Mouse (Mus musculus) CH12.LX (cell line): ENCODE data around the gene Pex13. TPM values are rescaled to one million over a fixed set of nuclear protein-coding genes. Genes with fewer than 3 reads are reported as not detected.

ENCODE experiments used
- DNase-seq: peaks from one replicate; pipeline ENCODE4 v3.0.0-alpha.2; 2013; ENCODE audit errors: extremely low read depth
- H3K27ac ChIP-seq: 2 replicates; pipeline ENCODE4 v1.5.1; 2012; ENCODE audit warnings: low read depth, mild to moderate bottlenecking, control low read depth, moderate library complexity; ENCODE audit not compliant: insufficient read depth
- H3K27me3 ChIP-seq: replicated peaks from 2 replicates; pipeline ENCODE3; 2012; ENCODE audit warnings: inconsistent platforms
- H3K36me3 ChIP-seq, 2 experiments: replicated peaks in 1 of 2; 2 replicates each; pipeline versions ENCODE3 to v1.6.1; 2012; ENCODE audit warnings: inconsistent platforms in 1 of 2, low read length in 1 of 2, mild to moderate bottlenecking in 1 of 2, mixed read lengths in 1 of 2, moderate library complexity in 1 of 2; ENCODE audit not compliant: control insufficient read depth in 1 of 2, insufficient read depth in 1 of 2
- H3K4me1 ChIP-seq, 2 experiments: 2 replicates each; pipeline ENCODE4 v1.6.1; 2012; ENCODE audit warnings: inconsistent platforms in 1 of 2, moderate library complexity in 1 of 2; ENCODE audit not compliant: insufficient read depth in 2 of 2, control insufficient read depth in 1 of 2
- H3K4me2 ChIP-seq: 2 replicates; pipeline ENCODE4 v1.6.1; 2012; ENCODE audit warnings: low read depth, mild to moderate bottlenecking, control low read depth; ENCODE audit not compliant: poor library complexity, insufficient read depth, severe bottlenecking
- H3K4me3 ChIP-seq, 3 experiments: fragments of 150-350 bp in 1 of 3; sonication (generic) in 1 of 3; replicated peaks in 1 of 3; 2 replicates each; pipeline versions ENCODE3 to v1.5.1; 2011 to 2012; ENCODE audit warnings: low read depth in 2 of 3, low read length in 2 of 3, mild to moderate bottlenecking in 2 of 3, moderate library complexity in 2 of 3, control low read depth in 1 of 3, improper control_type of control experiment in 1 of 3, inconsistent platforms in 1 of 3, mixed read lengths in 1 of 3; ENCODE audit not compliant: poor library complexity in 1 of 3
- H3K79me2 ChIP-seq: replicated peaks from 2 replicates; pipeline ENCODE4 v1.6.1; 2012; ENCODE audit warnings: mild to moderate bottlenecking, moderate library complexity; ENCODE audit not compliant: control insufficient read depth, poor library complexity, insufficient read depth, severe bottlenecking; ENCODE audit errors: extremely low read depth
- H3K9ac ChIP-seq: 2 replicates; pipeline ENCODE4 v1.6.1; 2012; ENCODE audit warnings: low read depth, mild to moderate bottlenecking, control low read depth, moderate library complexity; ENCODE audit not compliant: insufficient read depth
- H3K9me3 ChIP-seq: replicated peaks from 2 replicates; pipeline ENCODE3; 2012; ENCODE audit warnings: low read length, inconsistent platforms, mixed read lengths
- CHD2 ChIP-seq: IDR thresholded peaks from 2 replicates; pipeline ENCODE4 v1.6.1; 2011; ENCODE audit warnings: low read length, improper control_type of control experiment
- CTCF ChIP-seq, 2 experiments: IDR thresholded peaks in 1 of 2; conservative IDR thresholded peaks in 1 of 2; 2 replicates each; pipeline ENCODE4 v1.5.1; 2011 to 2012; ENCODE audit warnings: low read depth in 2 of 2, low read length in 2 of 2, improper control_type of control experiment in 1 of 2, inconsistent platforms in 1 of 2, mild to moderate bottlenecking in 1 of 2, moderate library complexity in 1 of 2
- E2F4 ChIP-seq: IDR thresholded peaks from 2 replicates; pipeline ENCODE4 v1.6.1; 2011; ENCODE audit warnings: low read depth, low read length, improper control_type of control experiment; ENCODE audit not compliant: insufficient replicate concordance
- ELF1 ChIP-seq: IDR thresholded peaks from 2 replicates; pipeline ENCODE4 v1.6.1; 2014; ENCODE audit warnings: low read depth, mild to moderate bottlenecking, inconsistent platforms, low read length, improper control_type of control experiment
- EP300 ChIP-seq: IDR thresholded peaks from 2 replicates; pipeline ENCODE4 v1.6.1; 2011; ENCODE audit warnings: low read length, improper control_type of control experiment
- ETS1 ChIP-seq: conservative IDR thresholded peaks from 2 replicates; pipeline ENCODE4 v1.6.1; 2012; ENCODE audit warnings: low read depth, mild to moderate bottlenecking, inconsistent platforms, low read length, improper control_type of control experiment, moderate library complexity
- HCFC1 ChIP-seq: IDR thresholded peaks from 2 replicates; pipeline ENCODE4 v1.6.1; 2012; ENCODE audit warnings: low read depth, mild to moderate bottlenecking, inconsistent platforms, low read length, improper control_type of control experiment
- IRF4 ChIP-seq: IDR thresholded peaks from 2 replicates; pipeline ENCODE4 v1.6.1; 2014; ENCODE audit warnings: low read depth, mild to moderate bottlenecking, inconsistent platforms, low read length, improper control_type of control experiment
- JUND ChIP-seq: conservative IDR thresholded peaks from 2 replicates; pipeline ENCODE4 v1.6.1; 2011; ENCODE audit warnings: low read depth, low read length, improper control_type of control experiment
- KAT2A ChIP-seq: IDR thresholded peaks from 2 replicates; pipeline ENCODE4 v1.6.1; 2012; ENCODE audit warnings: low read length, improper control_type of control experiment, inconsistent platforms; ENCODE audit not compliant: insufficient replicate concordance
- MAFK ChIP-seq: IDR thresholded peaks from 2 replicates; pipeline ENCODE4 v1.6.1; 2011; ENCODE audit warnings: low read length, improper control_type of control experiment; ENCODE audit not compliant: insufficient replicate concordance
- MAX ChIP-seq: IDR thresholded peaks from 2 replicates; pipeline ENCODE4 v1.6.1; 2011; ENCODE audit warnings: low read length, improper control_type of control experiment
- MAZ ChIP-seq: IDR thresholded peaks from 2 replicates; pipeline ENCODE4 v1.6.1; 2012; ENCODE audit warnings: low read depth, mild to moderate bottlenecking, inconsistent platforms, low read length, improper control_type of control experiment, moderate library complexity
- MXI1 ChIP-seq: IDR thresholded peaks from 2 replicates; pipeline ENCODE4 v1.6.1; 2011; ENCODE audit warnings: mild to moderate bottlenecking, low read depth, low read length, improper control_type of control experiment
- MYC ChIP-seq: IDR thresholded peaks from 2 replicates; pipeline ENCODE4 v1.6.1; 2011; ENCODE audit warnings: low read depth, mild to moderate bottlenecking, improper control_type of control experiment, low read length
- NELFE ChIP-seq: IDR thresholded peaks from 2 replicates; pipeline ENCODE4 v1.6.1; 2011; ENCODE audit warnings: low read depth, low read length, improper control_type of control experiment
- PAX5 ChIP-seq: IDR thresholded peaks from 2 replicates; pipeline ENCODE4 v1.6.1; 2012; ENCODE audit warnings: low read length, inconsistent platforms, mixed read lengths
- POLR2A ChIP-seq: IDR thresholded peaks from 2 replicates; pipeline ENCODE4 v1.6.1; 2011; ENCODE audit warnings: low read depth, mild to moderate bottlenecking, improper control_type of control experiment, low read length
- POLR2AphosphoS2 ChIP-seq: IDR thresholded peaks from 2 replicates; pipeline ENCODE4 v1.6.1; 2011; ENCODE audit warnings: low read depth, low read length, improper control_type of control experiment
- RAD21 ChIP-seq: IDR thresholded peaks from 2 replicates; pipeline ENCODE4 v1.6.1; 2011; ENCODE audit warnings: low read depth, mild to moderate bottlenecking, low read length, improper control_type of control experiment, moderate library complexity
- RCOR1 ChIP-seq: conservative IDR thresholded peaks from 2 replicates; pipeline ENCODE4 v1.6.1; 2012; ENCODE audit warnings: low read depth, mild to moderate bottlenecking, inconsistent platforms, low read length, improper control_type of control experiment
- SIN3A ChIP-seq: IDR thresholded peaks from 2 replicates; pipeline ENCODE4 v1.6.1; 2012; ENCODE audit warnings: low read length, improper control_type of control experiment, inconsistent platforms
- SMC3 ChIP-seq: IDR thresholded peaks from 2 replicates; pipeline ENCODE4 v1.6.1; 2011; ENCODE audit warnings: low read depth, low read length, improper control_type of control experiment
- TBP ChIP-seq: conservative IDR thresholded peaks from 2 replicates; pipeline ENCODE4 v1.6.1; 2011; ENCODE audit warnings: low read depth, low read length, improper control_type of control experiment
- TCF12 ChIP-seq: IDR thresholded peaks from 2 replicates; pipeline ENCODE4 v1.6.1; 2014; ENCODE audit warnings: low read depth, mild to moderate bottlenecking, inconsistent platforms, low read length, improper control_type of control experiment
- UBTF ChIP-seq: IDR thresholded peaks from 2 replicates; pipeline ENCODE4 v1.6.1; 2012; ENCODE audit warnings: low read depth, mild to moderate bottlenecking, inconsistent platforms, low read length, improper control_type of control experiment, moderate library complexity
- USF1 ChIP-seq: IDR thresholded peaks from 2 replicates; pipeline ENCODE4 v1.6.1; 2014; ENCODE audit warnings: low read depth, mild to moderate bottlenecking, inconsistent platforms, low read length, improper control_type of control experiment
- ZC3H11A ChIP-seq: IDR thresholded peaks from 2 replicates; pipeline ENCODE4 v1.6.1; 2012; ENCODE audit warnings: low read depth, mild to moderate bottlenecking, inconsistent platforms, low read length, improper control_type of control experiment
- ZKSCAN1 ChIP-seq: IDR thresholded peaks from 2 replicates; pipeline ENCODE4 v1.6.1; 2012; ENCODE audit warnings: low read depth, inconsistent platforms, low read length, improper control_type of control experiment, borderline replicate concordance
- ZNF384 ChIP-seq: IDR thresholded peaks from 2 replicates; pipeline ENCODE4 v1.6.1; 2012; ENCODE audit warnings: low read depth, low read length, improper control_type of control experiment, inconsistent platforms
- dilution Hi-C: fragments of 300-500 bp; cut with MboI; formaldehyde crosslinking; loops from 2 replicates; pipeline ENCODE4 v1.14.3; 2020; ENCODE audit warnings: low sequenced_read_pairs; ENCODE audit not compliant: extremely low pct_unique_long_range_greater_than_20kb, extremely low pct_ligation_motif_present
- in situ Hi-C: fragments of 300-500 bp; cut with MboI; formaldehyde crosslinking; loops from 3 replicates; pipeline ENCODE4 v1.14.3; 2019; ENCODE audit warnings: low sequenced_read_pairs, low pct_ligation_motif_present, low pct_unique_long_range_greater_than_20kb, mixed read lengths
- polyA plus RNA-seq: library from polyadenylated mRNA; unstranded; fragments of >175 nt; gene quantifications from 2 replicates; pipeline ENCODE4 v1.2.1, GENCODE M21; 2012; ENCODE audit warnings: low read depth; ENCODE audit not compliant: insufficient read length
- total RNA-seq, 2 experiments: library from RNA; depleted of rRNA; stranded (reverse); fragments of 300-350 nt in 1 of 2; fragments of >200 nt in 1 of 2; gene quantifications; 2 replicates each; pipeline ENCODE4 v1.2.3; 2012 to 2014

Gene Pex13
- total and polyA plus RNA-seq, 3 experiments = 20.4 to 42.7 (median 21.5) TPM

DNA sequence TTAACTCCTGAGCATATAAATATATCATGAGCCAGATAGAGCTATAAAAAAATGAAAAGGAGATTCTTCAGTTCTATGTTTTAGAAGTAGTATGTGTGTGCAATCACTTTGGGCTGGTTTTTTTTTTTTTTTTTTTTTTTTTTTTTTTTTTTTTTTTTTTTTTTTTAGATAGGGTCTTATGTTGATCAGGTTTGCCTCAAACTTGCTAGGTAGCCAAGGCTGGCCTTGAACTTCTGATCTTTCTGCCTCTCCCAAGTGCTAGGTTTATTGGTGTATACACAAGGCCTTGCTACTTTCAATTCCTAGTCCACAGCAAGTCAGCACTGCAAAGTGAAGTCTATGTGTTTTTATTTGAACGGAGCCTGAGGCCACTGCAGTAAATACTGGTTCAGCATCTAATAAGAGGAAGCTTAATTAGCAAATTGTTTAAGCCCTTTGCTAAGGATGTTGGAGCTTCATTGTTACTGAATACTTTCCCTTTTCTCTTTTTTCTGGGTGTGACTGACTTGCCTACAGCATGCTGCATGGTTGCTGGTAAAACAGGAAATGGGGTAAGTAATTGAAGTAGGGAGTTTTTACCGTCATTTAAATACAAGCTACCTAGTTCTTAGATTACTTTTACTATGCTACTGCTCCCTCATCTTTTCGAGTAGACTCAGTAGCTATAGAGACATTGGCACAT lies 33.8 kb upstream of the Pex13 start:
- Histone ChIP-seq H3K36me3 (peaks cover 13 to 54% of the 10 kb centered on the region in 2 experiments), H3K27ac (peak overlapping the region; percentile 81), H3K4me2 (peak overlapping the region; percentile 53), H3K27me3 (no peaks in the 10 kb centered on the region), H3K4me1 (peaks cover 26 to 70% of the 10 kb centered on the region in 2 experiments), H3K4me3 (no peak overlapping the region), H3K9ac (0 out of 2 replicates have a peak overlapping the region, but pooled peaks have one; percentile 23), H3K9me3 (no peaks in the 10 kb centered on the region), H3K79me2 (peaks cover 38% of the 10 kb centered on the region)
- no peak for TF ChIP-seq ETS1
- TF ChIP-seq ZNF384 = peak; percentile 96
- no peak for TF ChIP-seq JUND
- no peak for TF ChIP-seq ZC3H11A
- TF ChIP-seq SMC3 = no peak
- TF ChIP-seq RCOR1 = no peak
- no peak for TF ChIP-seq UBTF
- TF ChIP-seq ELF1 = 0 out of 2 replicates have a peak, but pooled peaks have one; percentile 10
- TF ChIP-seq MAZ = no peak
- peak; percentile 44; the same call in 1 of the 2 replicates for TF ChIP-seq IRF4
- no peak for TF ChIP-seq TBP
- no peak for TF ChIP-seq MXI1
- TF ChIP-seq USF1 = no peak
- TF ChIP-seq CTCF (conservative IDR thresholded peaks at IDR 0.05 in 1 of 2, IDR thresholded peaks at IDR 0.05 in 1 of 2; ENCODE audit: low read depth in 2 of 2, low read length in 2 of 2) = no peak
- no peak for TF ChIP-seq MAFK
- no peak for TF ChIP-seq PAX5
- TF ChIP-seq E2F4 = no peak
- TF ChIP-seq POLR2A = no peak; the same call in 1 of the 2 replicates
- peak; percentile 37; the same call in 1 of the 2 replicates for TF ChIP-seq MYC
- in situ Hi-C loops = loop anchor here (25.0 kb wide), 1 partner anchor 163 kb away; no protein-coding TSS in a partner anchor
- dilution Hi-C loops = no loop called here
- DNase-seq = peak; percentile 60

DNA sequence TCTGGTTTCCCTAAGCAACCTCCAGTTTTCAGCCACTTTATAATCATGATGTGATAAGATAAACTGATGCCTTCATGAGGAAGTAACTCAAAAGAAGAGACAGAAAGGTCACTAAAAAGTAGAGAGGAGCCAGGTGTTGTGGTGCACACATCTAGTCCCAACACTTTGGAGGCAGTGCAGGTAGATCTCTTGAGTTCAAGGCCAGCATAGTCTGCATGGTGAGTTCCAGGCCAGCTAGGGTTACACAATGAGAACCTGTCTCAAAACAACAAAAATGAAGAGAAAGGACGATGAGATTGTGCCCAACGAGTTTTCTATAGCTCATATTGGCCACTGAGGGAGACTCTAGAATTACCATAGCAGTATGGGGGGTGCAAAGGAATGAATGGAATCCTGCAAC lies 32.8 kb upstream of the Pex13 start:
- 0 out of 2 replicates have a peak overlapping the region, but pooled peaks have one; percentile 7 for H3K27ac ChIP-seq
- in situ Hi-C loops (loop anchor here (25.0 kb wide), 1 partner anchor 164 kb away; no protein-coding TSS in a partner anchor), dilution Hi-C loops (no loop called here)
- H3K4me2 ChIP-seq = no peak overlapping the region
- DNase-seq = no peak
- H3K36me3 ChIP-seq = peaks cover 13 to 54% of the 10 kb centered on the region in 2 experiments
- H3K4me1 ChIP-seq = peaks cover 26 to 74% of the 10 kb centered on the region in 2 experiments
- H3K4me3 ChIP-seq = no peak overlapping the region
- no peaks in the 10 kb centered on the region for H3K9me3 ChIP-seq
- H3K9ac ChIP-seq = no peak overlapping the region
- no peak for TF ChIP-seq JUND
- no peak for TF ChIP-seq CHD2
- no peak for TF ChIP-seq POLR2AphosphoS2
- no peak for TF ChIP-seq RAD21
- TF ChIP-seq E2F4 = no peak
- no peak for TF ChIP-seq TCF12
- no peak for TF ChIP-seq HCFC1
- no peak for TF ChIP-seq ZKSCAN1
- no peak for TF ChIP-seq KAT2A
- TF ChIP-seq MAX = no peak
- TF ChIP-seq EP300 = no peak
- TF ChIP-seq MAFK = no peak
- TF ChIP-seq PAX5 = no peak
- no peak for TF ChIP-seq SIN3A
- no peak for TF ChIP-seq NELFE
- no peak for TF ChIP-seq MAZ
- TF ChIP-seq MXI1 = no peak
- peaks cover 43% of the 10 kb centered on the region for H3K79me2 ChIP-seq
- H3K27me3 ChIP-seq = no peaks in the 10 kb centered on the region
